Mouse (Mus musculus) kidney, embryonic 16.5 days (tissue): ENCODE results near the gene Slc4a2. TPM values are rescaled to one million over a fixed set of nuclear protein-coding genes. Genes with fewer than 3 reads are reported as not detected.
A peak's percentile ranks its signal among the peaks of the same experiment; 100 is the strongest.

Experiments used
- ATAC-seq: fragments of 200-750 bp; cut with Nextera tagmentation; 2 replicates; pipeline ENCODE4 v1.8.0; 2017; ENCODE audit warnings: moderate TSS enrichment; ENCODE audit not compliant: low FRiP score, low TSS enrichment
- H3K27ac ChIP-seq: fragments of 300-500 bp; sonication (generic); 2 replicates; pipeline ENCODE4 v1.5.1; 2014; ENCODE audit warnings: low read length
- H3K27me3 ChIP-seq: fragments of 300-500 bp; sonication (generic); 2 replicates; pipeline ENCODE4 v1.6.1; 2014; ENCODE audit warnings: low read length, control low read depth, mixed read lengths; ENCODE audit not compliant: insufficient read depth
- H3K36me3 ChIP-seq: fragments of 300-500 bp; sonication (generic); 2 replicates; pipeline ENCODE4 v1.6.1; 2014; ENCODE audit warnings: low read length, control low read depth, mixed read lengths; ENCODE audit not compliant: insufficient read depth
- H3K4me1 ChIP-seq: fragments of 300-500 bp; sonication (generic); 2 replicates; pipeline ENCODE4 v1.6.1; 2014; ENCODE audit warnings: low read length, control low read depth, mixed read lengths; ENCODE audit not compliant: insufficient read depth
- H3K4me2 ChIP-seq: fragments of 300-500 bp; sonication (generic); replicated peaks from 2 replicates; pipeline ENCODE4 v1.6.1; 2014; ENCODE audit warnings: low read depth, low read length
- H3K4me3 ChIP-seq: fragments of 300-500 bp; sonication (generic); 2 replicates; pipeline ENCODE4 v1.5.1; 2014; ENCODE audit warnings: mild to moderate bottlenecking, low read length
- H3K9ac ChIP-seq: fragments of 300-500 bp; sonication (generic); replicated peaks from 2 replicates; pipeline ENCODE4 v1.6.1; 2014; ENCODE audit warnings: low read length
- H3K9me3 ChIP-seq: fragments of 300-500 bp; sonication (generic); 2 replicates; pipeline ENCODE4 v1.6.1; 2016; ENCODE audit warnings: low read length, control low read depth
- WGBS: fragments of 180-500 bp; shearing (Covaris S2); extraction: QIAGEN DNeasy Blood & Tissue Kit; methylation state at CpG from one replicate; pipeline ENCODE4 v1.1.7; 2014; 5-methylcytosine and 5-hydroxymethylcytosine counted together
- polyA plus RNA-seq: library from polyadenylated mRNA; unstranded; fragments of >200 nt; fragmentation: Nextera tagmentation; extraction: Ambion mirVana; gene quantifications from 2 replicates; pipeline ENCODE4 v1.2.1, GENCODE M21; 2015

Slc4a2 gene
- polyA plus RNA-seq, 1 experiment from 2014 or later: 53.8 TPM

GRCm38 (mm10) chr5:24424861-24425411, 1.3 kb downstream of the Slc4a2 start:
- Histone ChIP-seq H3K27ac (peak overlapping the region; percentile 95), H3K4me3 (peak overlapping the region; percentile 70), H3K27me3 (no peaks in the 10 kb centered on the region), H3K4me2 (peak overlapping the region; percentile 81), H3K9ac (peak overlapping the region; percentile 74), H3K4me1 (peaks cover 52% of the 10 kb centered on the region), H3K9me3 (no peaks in the 10 kb centered on the region), H3K36me3 (peaks cover 10% of the 10 kb centered on the region)
- ATAC-seq: no peak
- WGBS: 1% methylated on average over 49 of the region's 60 CpGs

- Histone ChIP-seq H3K27ac (peak overlapping the region; percentile 95), H3K4me3 (peak overlapping the region; percentile 70), H3K9ac (peak overlapping the region; percentile 74), H3K9me3 (no peaks in the 10 kb centered on the region), H3K4me1 (peaks cover 52% of the 10 kb centered on the region), H3K4me2 (peak overlapping the region; percentile 81), H3K36me3 (peaks cover 14% of the 10 kb centered on the region), H3K27me3 (no peaks in the 10 kb centered on the region)
- WGBS: 0% methylated on average over 24 of the region's 30 CpGs
- 0 out of 2 replicates have a peak, but pooled peaks have one; percentile 1 for ATAC-seq
These were observed 1.9 kb downstream of the Slc4a2 start for GRCm38 (mm10) chr5:24425421-24426036.

GRCm38 (mm10) chr5:24426037-24426432, 2.4 kb downstream of the Slc4a2 start:
- Histone ChIP-seq H3K36me3 (peaks cover 18% of the 10 kb centered on the region), H3K27ac (no peak overlapping the region)
- no peak for ATAC-seq

GRCm38 (mm10) chr5:24426556-24427284, 3.1 kb downstream of the Slc4a2 start:
- Histone ChIP-seq H3K9ac (peak overlapping the region; percentile 74), H3K4me3 (peak overlapping the region; percentile 70), H3K27ac (peak overlapping the region; percentile 70; the same call in 1 of the 2 replicates), H3K36me3 (peaks cover 25% of the 10 kb centered on the region), H3K4me1 (peaks cover 52% of the 10 kb centered on the region), H3K9me3 (no peaks in the 10 kb centered on the region), H3K27me3 (no peaks in the 10 kb centered on the region), H3K4me2 (peak overlapping the region; percentile 81)
- 19% methylated on average over 9 of the region's 9 CpGs for WGBS
- no peak for ATAC-seq

More at GRCm38 (mm10) chr5:24426037-24426432, 2.4 kb downstream of the Slc4a2 start:
- 2% methylated on average over 10 of the region's 10 CpGs for WGBS
- H3K4me1 ChIP-seq: peaks cover 52% of the 10 kb centered on the region
- H3K27me3 ChIP-seq: no peaks in the 10 kb centered on the region
- H3K9ac ChIP-seq: peak overlapping the region; percentile 74
- H3K4me3 ChIP-seq: peak overlapping the region; percentile 70
- peak overlapping the region; percentile 81 for H3K4me2 ChIP-seq
- no peaks in the 10 kb centered on the region for H3K9me3 ChIP-seq

- peak overlapping the region; percentile 70 for H3K27ac ChIP-seq
- peaks cover 31% of the 10 kb centered on the region for H3K36me3 ChIP-seq
- H3K4me3 ChIP-seq: peak overlapping the region; percentile 70; the same call in 1 of the 2 replicates
- H3K4me1 ChIP-seq: peaks cover 52% of the 10 kb centered on the region
- ATAC-seq: no peak
- H3K27me3 ChIP-seq: no peaks in the 10 kb centered on the region
- 21% methylated on average over 12 of the region's 12 CpGs for WGBS
- no peaks in the 10 kb centered on the region for H3K9me3 ChIP-seq
- peak overlapping the region; percentile 81 for H3K4me2 ChIP-seq
- peak overlapping the region; percentile 48 for H3K9ac ChIP-seq
These were observed 3.6 kb downstream of the Slc4a2 start for GRCm38 (mm10) chr5:24427285-24427633.

GRCm38 (mm10) chr5:24427981-24428402, 4.4 kb downstream of the Slc4a2 start:
- Histone ChIP-seq H3K27me3 (no peaks in the 10 kb centered on the region), H3K36me3 (peaks cover 38% of the 10 kb centered on the region), H3K9ac (peak overlapping the region; percentile 53), H3K9me3 (no peaks in the 10 kb centered on the region), H3K4me3 (peak overlapping the region; percentile 37), H3K4me2 (peak overlapping the region; percentile 81), H3K27ac (peak overlapping the region; percentile 79), H3K4me1 (peaks cover 45% of the 10 kb centered on the region)
- ATAC-seq: peak; percentile 43
- 13% methylated on average over 15 of the region's 15 CpGs for WGBS

- Histone ChIP-seq H3K9ac (peak overlapping the region; percentile 53), H3K27ac (peak overlapping the region; percentile 79), H3K4me1 (peaks cover 45% of the 10 kb centered on the region), H3K27me3 (no peaks in the 10 kb centered on the region), H3K4me2 (peak overlapping the region; percentile 81), H3K36me3 (peaks cover 43% of the 10 kb centered on the region), H3K9me3 (no peaks in the 10 kb centered on the region), H3K4me3 (peak overlapping the region; percentile 37)
- ATAC-seq: no peak
- 27% methylated on average over 9 of the region's 9 CpGs for WGBS
These were observed 5.0 kb downstream of the Slc4a2 start for GRCm38 (mm10) chr5:24428596-24428995.

GRCm38 (mm10) chr5:24433993-24434392, 10.4 kb downstream of the Slc4a2 start:
- peaks cover 3% of the 10 kb centered on the region for H3K4me1 ChIP-seq
- H3K4me2 ChIP-seq: no peak overlapping the region
- 94% methylated on average over 8 of the region's 8 CpGs for WGBS
- H3K9ac ChIP-seq: no peak overlapping the region
- no peaks in the 10 kb centered on the region for H3K9me3 ChIP-seq
- H3K27ac ChIP-seq: no peak overlapping the region
- H3K27me3 ChIP-seq: no peaks in the 10 kb centered on the region
- no peak for ATAC-seq
- peaks cover 89% of the 10 kb centered on the region for H3K36me3 ChIP-seq
- no peak overlapping the region for H3K4me3 ChIP-seq

- H3K9ac ChIP-seq: no peak overlapping the region
- H3K36me3 ChIP-seq: peaks cover 61% of the 10 kb centered on the region
- peaks cover 17% of the 10 kb centered on the region for H3K4me1 ChIP-seq
- no peaks in the 10 kb centered on the region for H3K27me3 ChIP-seq
- no peaks in the 10 kb centered on the region for H3K9me3 ChIP-seq
- 90% methylated on average over 8 of the region's 8 CpGs for WGBS
- H3K27ac ChIP-seq: no peak overlapping the region
- no peak for ATAC-seq
- no peak overlapping the region for H3K4me3 ChIP-seq
- H3K4me2 ChIP-seq: no peak overlapping the region
These were observed 17.6 kb downstream of the Slc4a2 start for GRCm38 (mm10) chr5:24441187-24441586.
